Mouse (Mus musculus): ENCODE data around the gene Olfr1377.
"Not testable (repeated sequence)": the region's sequence is repeated elsewhere in the genome, so short reads cannot be mapped to it uniquely, and the experiment has no call there.

The Olfr1377 gene

GRCm38 (mm10) chr11:51030225-51030624 lies 48.5 kb downstream of the Olfr1377 start:
- no peaks in the 10 kb centered on the region for H3K27me3 ChIP-seq (ENCODE audit: insufficient read depth, low read length)
- TF ChIP-seq CTCF (conservative IDR thresholded peaks at IDR 0.05; ENCODE audit: low read length) = no peak
- TF ChIP-seq POU5F1 (IDR thresholded peaks at IDR 0.05; ENCODE audit: borderline replicate concordance, low read length) = no peak
- TF ChIP-seq NANOG (IDR thresholded peaks at IDR 0.05; ENCODE audit: borderline replicate concordance, low read length) = no peak
- H3K9me3 ChIP-seq (ENCODE audit: low read length) = peaks cover under 1% of the 10 kb centered on the region
- H3K4me3 ChIP-seq (replicated peaks; ENCODE audit: low read length) = no peak overlapping the region
- H3K36me3 ChIP-seq (ENCODE audit: insufficient read depth, low read length) = no peaks in the 10 kb centered on the region
- H3K4me1 ChIP-seq (replicated peaks; ENCODE audit: low read depth, low read length) = peaks cover 21% of the 10 kb centered on the region

GRCm38 (mm10) chr11:51032851-51033250 lies 51.1 kb downstream of the Olfr1377 start:
- peaks cover 14% of the 10 kb centered on the region for H3K9me3 ChIP-seq (ENCODE audit: low read length)
- TF ChIP-seq POU5F1 (IDR thresholded peaks at IDR 0.05; ENCODE audit: borderline replicate concordance, low read length) (no peak), CTCF (conservative IDR thresholded peaks at IDR 0.05; ENCODE audit: low read length) (peak; percentile 98), NANOG (IDR thresholded peaks at IDR 0.05; ENCODE audit: borderline replicate concordance, low read length) (no peak)

DNA sequence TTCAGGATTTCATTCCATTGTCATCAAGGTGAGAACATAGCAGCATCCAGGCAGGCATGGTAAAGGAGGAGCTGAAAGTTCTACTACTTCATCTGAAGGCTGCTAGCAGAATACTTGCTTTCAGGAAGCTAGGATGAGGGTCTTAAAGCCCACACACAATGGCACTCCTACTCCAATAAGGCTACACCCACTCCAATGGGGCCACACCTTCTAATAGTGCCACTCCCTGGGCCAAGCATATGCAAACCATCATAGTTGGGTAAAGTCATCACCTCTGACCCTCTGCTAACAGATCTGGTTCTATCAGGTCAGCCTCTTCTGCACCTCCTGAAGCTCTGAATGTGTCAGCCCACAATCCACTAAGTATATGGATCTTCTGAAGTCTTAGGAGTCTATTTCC lies 52.4 kb downstream of the Olfr1377 start:
- H3K4me3 ChIP-seq (replicated peaks; ENCODE audit: low read length); H3K27me3 ChIP-seq (ENCODE audit: insufficient read depth, low read length); H3K36me3 ChIP-seq (ENCODE audit: insufficient read depth, low read length): not testable (repeated sequence)
- Histone ChIP-seq H3K4me1 (replicated peaks; ENCODE audit: low read depth, low read length) (peaks cover 21% of the 10 kb centered on the region), H3K9me3 (ENCODE audit: low read length) (peaks cover 14% of the 10 kb centered on the region)

More at GRCm38 (mm10) chr11:51032851-51033250, 51.1 kb downstream of the Olfr1377 start:
- Histone ChIP-seq H3K4me3 (replicated peaks; ENCODE audit: low read length) (no peak overlapping the region), H3K27me3 (ENCODE audit: insufficient read depth, low read length) (no peaks in the 10 kb centered on the region), H3K4me1 (replicated peaks; ENCODE audit: low read depth, low read length) (peaks cover 21% of the 10 kb centered on the region), H3K36me3 (ENCODE audit: insufficient read depth, low read length) (no peaks in the 10 kb centered on the region)

DNA sequence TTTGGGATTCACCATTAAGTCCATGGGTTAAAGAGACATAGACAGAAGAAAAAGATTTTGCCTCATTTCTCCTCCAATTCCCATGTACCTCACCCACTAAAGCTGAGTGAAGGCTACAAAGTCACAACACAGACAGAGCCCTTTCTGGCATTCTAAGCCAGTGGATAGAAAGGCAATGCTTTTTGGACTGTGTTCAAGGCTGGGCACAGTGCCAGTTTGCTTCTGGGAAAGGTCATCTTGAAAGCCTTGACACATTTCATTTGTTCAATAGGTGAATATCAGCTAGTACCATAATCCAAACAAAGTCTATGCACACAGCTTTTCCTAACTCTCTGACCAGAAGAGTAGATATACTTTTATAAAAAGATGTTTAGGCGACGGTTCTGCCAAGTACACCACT lies 54.2 kb downstream of the Olfr1377 start:
- Histone ChIP-seq H3K9me3 (ENCODE audit: low read length) (peaks cover 14% of the 10 kb centered on the region), H3K27me3 (ENCODE audit: insufficient read depth, low read length) (no peaks in the 10 kb centered on the region), H3K36me3 (ENCODE audit: insufficient read depth, low read length) (no peaks in the 10 kb centered on the region), H3K4me3 (replicated peaks; ENCODE audit: low read length) (no peak overlapping the region), H3K4me1 (replicated peaks; ENCODE audit: low read depth, low read length) (peaks cover 21% of the 10 kb centered on the region)
- no peak for TF ChIP-seq POU5F1 (IDR thresholded peaks at IDR 0.05; ENCODE audit: borderline replicate concordance, low read length)
- no peak for TF ChIP-seq NANOG (IDR thresholded peaks at IDR 0.05; ENCODE audit: borderline replicate concordance, low read length)
- no peak for TF ChIP-seq CTCF (conservative IDR thresholded peaks at IDR 0.05; ENCODE audit: low read length)
